Mouse (Mus musculus): ENCODE measurements at regions not wholly inside any gene's neighbourhood (a gene's known extent, or its start where the extent isn't known, plus 50 kb on each side); places are given as distances from the start of the nearest gene placed in this dataset.

GRCm38 (mm10) chrX:11400406-11400805 lies 72.8 kb downstream of the H2al1j start:
- TF ChIP-seq CTCF (IDR thresholded peaks at IDR 0.05; ENCODE audit: control insufficient read depth, insufficient read depth, low read length) (no peak), POLR2A (IDR thresholded peaks at IDR 0.05; ENCODE audit: borderline replicate concordance, control insufficient read depth, low read depth, low read length) (no peak)
